Mouse (Mus musculus): ENCODE measurements at regions not wholly inside any gene's neighbourhood (a gene's known extent, or its start where the extent isn't known, plus 50 kb on each side); places are given as distances from the start of the nearest gene placed in this dataset.

- no peak for DNase-seq (ENCODE audit: low spot score)
- TF ChIP-seq POLR2AphosphoS5 (IDR thresholded peaks at IDR 0.05; ENCODE audit: insufficient replicate concordance, low read depth, low read length) (no peak), TAL1 (conservative IDR thresholded peaks at IDR 0.05; ENCODE audit: low read depth, low read length) (no peak), GATA2 (IDR thresholded peaks at IDR 0.05; ENCODE audit: borderline replicate concordance, low read depth, low read length) (no peak)
- Histone ChIP-seq H3K4me3 (ENCODE audit: low read depth, low read length) (no peak overlapping the region), H3K36me3 (replicated peaks) (no peaks in the 10 kb centered on the region), H3K27me3 (ENCODE audit: insufficient read depth, low read length) (no peaks in the 10 kb centered on the region), H3K9me3 (replicated peaks) (peaks cover 8% of the 10 kb centered on the region), H3K4me1 (ENCODE audit: insufficient read depth, low read depth, low read length) (no peaks in the 10 kb centered on the region)
- ATAC-seq (ENCODE audit: extremely low read depth, insufficient number of reproducible peaks, low FRiP score, poor library complexity, severe bottlenecking), result no peak
Measured at GRCm38 (mm10) chr12:113292029-113292809, 106.5 kb downstream of the Tmem121 start.

- Histone ChIP-seq H3K27me3 (ENCODE audit: insufficient read depth, low read length) (no peaks in the 10 kb centered on the region), H3K9me3 (replicated peaks) (peaks cover 8% of the 10 kb centered on the region), H3K4me1 (ENCODE audit: insufficient read depth, low read depth, low read length) (no peaks in the 10 kb centered on the region), H3K36me3 (replicated peaks) (no peaks in the 10 kb centered on the region), H3K4me3 (ENCODE audit: low read depth, low read length) (no peak overlapping the region)
- DNase-seq (ENCODE audit: low spot score), result no peak
- TF ChIP-seq POLR2AphosphoS5 (IDR thresholded peaks at IDR 0.05; ENCODE audit: insufficient replicate concordance, low read depth, low read length) (no peak), GATA2 (IDR thresholded peaks at IDR 0.05; ENCODE audit: borderline replicate concordance, low read depth, low read length) (no peak), CTCF (IDR thresholded peaks at IDR 0.05; ENCODE audit: low read depth, low read length) (no peak)
- no peak for ATAC-seq (ENCODE audit: extremely low read depth, insufficient number of reproducible peaks, low FRiP score, poor library complexity, severe bottlenecking)
Measured at GRCm38 (mm10) chr12:113295924-113296323, 110.2 kb downstream of the Tmem121 start.

- H3K4me3 ChIP-seq (ENCODE audit: low read depth, low read length), result no peak overlapping the region
- H3K36me3 ChIP-seq (replicated peaks), result no peaks in the 10 kb centered on the region
- no peaks in the 10 kb centered on the region for H3K4me1 ChIP-seq (ENCODE audit: insufficient read depth, low read depth, low read length)
- ATAC-seq (ENCODE audit: extremely low read depth, insufficient number of reproducible peaks, low FRiP score, poor library complexity, severe bottlenecking) (no peak), DNase-seq (ENCODE audit: low spot score) (no peak)
- no peak for TF ChIP-seq CTCF (IDR thresholded peaks at IDR 0.05; ENCODE audit: low read depth, low read length)
- TF ChIP-seq POLR2AphosphoS5 (IDR thresholded peaks at IDR 0.05; ENCODE audit: insufficient replicate concordance, low read depth, low read length), result no peak
- TF ChIP-seq TAL1 (conservative IDR thresholded peaks at IDR 0.05; ENCODE audit: low read depth, low read length), result no peak
- TF ChIP-seq GATA2 (IDR thresholded peaks at IDR 0.05; ENCODE audit: borderline replicate concordance, low read depth, low read length), result no peak
- no peak for TF ChIP-seq GATA1 (IDR thresholded peaks at IDR 0.05; ENCODE audit: borderline replicate concordance, low read length)
- H3K9me3 ChIP-seq (replicated peaks), result no peaks in the 10 kb centered on the region
- no peaks in the 10 kb centered on the region for H3K27me3 ChIP-seq (ENCODE audit: insufficient read depth, low read length)
Measured at GRCm38 (mm10) chr12:113305973-113306372, 120.2 kb downstream of the Tmem121 start.

GRCm38 (mm10) chr12:113313319-113313718, 127.6 kb downstream of the Tmem121 start:
- no peak for ATAC-seq (ENCODE audit: extremely low read depth, insufficient number of reproducible peaks, low FRiP score, poor library complexity, severe bottlenecking)
- DNase-seq (ENCODE audit: low spot score), result no peak
- TF ChIP-seq GATA1 (IDR thresholded peaks at IDR 0.05; ENCODE audit: borderline replicate concordance, low read length) (no peak), TAL1 (conservative IDR thresholded peaks at IDR 0.05; ENCODE audit: low read depth, low read length) (no peak), POLR2AphosphoS5 (IDR thresholded peaks at IDR 0.05; ENCODE audit: insufficient replicate concordance, low read depth, low read length) (no peak), CTCF (IDR thresholded peaks at IDR 0.05; ENCODE audit: low read depth, low read length) (no peak), GATA2 (IDR thresholded peaks at IDR 0.05; ENCODE audit: borderline replicate concordance, low read depth, low read length) (no peak)
- no peaks in the 10 kb centered on the region for H3K27me3 ChIP-seq (ENCODE audit: insufficient read depth, low read length)
- H3K4me3 ChIP-seq (ENCODE audit: low read depth, low read length), result no peak overlapping the region
- H3K4me1 ChIP-seq (ENCODE audit: insufficient read depth, low read depth, low read length), result no peaks in the 10 kb centered on the region
- H3K9me3 ChIP-seq (replicated peaks), result no peaks in the 10 kb centered on the region; the same call in 1 of the 2 replicates
- H3K36me3 ChIP-seq (replicated peaks), result no peaks in the 10 kb centered on the region

- no peaks in the 10 kb centered on the region for H3K4me1 ChIP-seq (ENCODE audit: insufficient read depth, low read depth, low read length)
- DNase-seq (ENCODE audit: low spot score) (no peak), ATAC-seq (ENCODE audit: extremely low read depth, insufficient number of reproducible peaks, low FRiP score, poor library complexity, severe bottlenecking) (no peak)
- H3K9me3 ChIP-seq (replicated peaks), result no peaks in the 10 kb centered on the region; the same call in 1 of the 2 replicates
- TF ChIP-seq POLR2AphosphoS5 (IDR thresholded peaks at IDR 0.05; ENCODE audit: insufficient replicate concordance, low read depth, low read length) (no peak), GATA2 (IDR thresholded peaks at IDR 0.05; ENCODE audit: borderline replicate concordance, low read depth, low read length) (no peak), GATA1 (IDR thresholded peaks at IDR 0.05; ENCODE audit: borderline replicate concordance, low read length) (no peak), CTCF (IDR thresholded peaks at IDR 0.05; ENCODE audit: low read depth, low read length) (no peak), TAL1 (conservative IDR thresholded peaks at IDR 0.05; ENCODE audit: low read depth, low read length) (no peak)
- H3K27me3 ChIP-seq (ENCODE audit: insufficient read depth, low read length), result no peaks in the 10 kb centered on the region
- H3K4me3 ChIP-seq (ENCODE audit: low read depth, low read length), result no peak overlapping the region
- no peaks in the 10 kb centered on the region for H3K36me3 ChIP-seq (replicated peaks)
Measured at GRCm38 (mm10) chr12:113314624-113315023, 128.9 kb downstream of the Tmem121 start.

GRCm38 (mm10) chr12:113321086-113321485, 135.4 kb downstream of the Tmem121 start:
- Histone ChIP-seq H3K4me1 (ENCODE audit: insufficient read depth, low read depth, low read length) (no peaks in the 10 kb centered on the region), H3K36me3 (replicated peaks) (no peaks in the 10 kb centered on the region), H3K27me3 (ENCODE audit: insufficient read depth, low read length) (no peaks in the 10 kb centered on the region), H3K4me3 (ENCODE audit: low read depth, low read length) (no peak overlapping the region), H3K9me3 (replicated peaks) (peaks cover 9% of the 10 kb centered on the region; the same call in 1 of the 2 replicates)
- DNase-seq (ENCODE audit: low spot score), result no peak
- ATAC-seq (ENCODE audit: extremely low read depth, insufficient number of reproducible peaks, low FRiP score, poor library complexity, severe bottlenecking), result no peak
- no peak for TF ChIP-seq POLR2AphosphoS5 (IDR thresholded peaks at IDR 0.05; ENCODE audit: insufficient replicate concordance, low read depth, low read length)
- no peak for TF ChIP-seq GATA1 (IDR thresholded peaks at IDR 0.05; ENCODE audit: borderline replicate concordance, low read length)
- no peak for TF ChIP-seq GATA2 (IDR thresholded peaks at IDR 0.05; ENCODE audit: borderline replicate concordance, low read depth, low read length)
- no peak for TF ChIP-seq CTCF (IDR thresholded peaks at IDR 0.05; ENCODE audit: low read depth, low read length)
- no peak for TF ChIP-seq TAL1 (conservative IDR thresholded peaks at IDR 0.05; ENCODE audit: low read depth, low read length)

All from G1E (cell line).